Mouse (Mus musculus) cortical plate, adult 2 months (tissue): Measurements from ENCODE around the gene Foxp4. TPM values are rescaled to one million over a fixed set of nuclear protein-coding genes. Genes with fewer than 3 reads are reported as not detected.

ENCODE experiments used
- H3K27ac ChIP-seq: fragments of 200-500 bp; 2 replicates; pipeline ENCODE4 v1.5.1; 2012; ENCODE audit warnings: low read length, control low read depth, inconsistent platforms; ENCODE audit not compliant: insufficient read depth
- H3K4me1 ChIP-seq: fragments of 200-500 bp; 2 replicates; pipeline ENCODE4 v1.6.1; 2011; ENCODE audit warnings: low read length; ENCODE audit not compliant: control insufficient read depth, insufficient read depth
- H3K4me3 ChIP-seq: fragments of 200-500 bp; 2 replicates; pipeline ENCODE4 v1.5.1; 2011; ENCODE audit warnings: mild to moderate bottlenecking, low read length, control low read depth; ENCODE audit not compliant: insufficient read depth
- CTCF ChIP-seq: fragments of 200-500 bp; IDR thresholded peaks from 2 replicates; pipeline ENCODE4 v1.5.1; 2011; ENCODE audit warnings: mild to moderate bottlenecking, control low read depth, low read length; ENCODE audit not compliant: insufficient read depth; ENCODE audit errors: extremely low read depth
- POLR2A ChIP-seq: fragments of 200-500 bp; IDR thresholded peaks from 2 replicates; pipeline ENCODE4 v1.6.1; 2011; ENCODE audit warnings: mild to moderate bottlenecking, low read length, control low read depth; ENCODE audit not compliant: insufficient read depth; ENCODE audit errors: extremely low read depth
- polyA plus RNA-seq: library from polyadenylated mRNA; depleted of rRNA; stranded (reverse); fragments of >200 nt; gene quantifications from 2 replicates; pipeline ENCODE4 v1.2.3, GENCODE M21; 2012

Foxp4 gene
- polyA plus RNA-seq, 1 experiment: 48.1 TPM

DNA sequence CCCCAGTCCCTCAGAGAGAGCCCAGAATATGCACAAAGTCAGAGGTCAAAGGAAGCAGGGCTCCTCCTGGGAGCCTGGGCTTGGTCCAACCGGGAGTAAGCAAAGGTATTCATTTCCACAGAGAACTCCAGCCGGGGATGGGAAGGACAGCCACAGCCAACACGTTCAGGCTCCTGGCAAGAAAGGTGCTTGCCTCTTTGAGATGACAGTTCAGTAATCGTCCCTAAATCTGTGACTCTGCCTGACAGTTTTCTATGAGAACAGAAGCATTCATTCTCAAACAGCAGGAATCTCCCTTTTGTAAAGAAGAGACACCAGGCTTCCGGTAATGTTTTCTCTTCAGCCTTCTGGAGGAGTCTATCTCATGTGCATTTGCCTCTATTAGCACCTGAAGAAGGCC, 4.6 kb downstream of the Foxp4 start:
- Histone ChIP-seq H3K27ac (no peak overlapping the region), H3K4me1 (no peaks in the 10 kb centered on the region), H3K4me3 (no peak overlapping the region)
- TF ChIP-seq CTCF (no peak), POLR2A (no peak)

DNA sequence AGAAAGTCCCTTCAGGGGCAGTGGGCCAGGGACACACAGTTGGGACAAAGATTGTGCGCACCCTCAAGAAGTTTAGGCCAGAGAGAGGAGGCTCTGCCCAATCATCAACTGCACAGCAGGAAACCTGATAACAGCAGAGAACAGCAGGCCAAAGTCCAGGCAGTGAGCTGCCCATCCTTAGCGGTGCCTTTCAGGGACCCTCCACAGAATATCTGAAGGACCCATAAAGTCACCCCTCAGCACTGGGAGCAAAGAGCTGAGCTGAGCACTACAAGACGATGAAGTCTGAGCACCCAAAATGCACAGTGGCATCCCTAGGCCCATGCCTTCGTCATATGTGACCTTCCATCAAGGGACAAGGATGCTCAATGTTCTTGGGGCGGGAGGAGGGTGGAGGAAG, 6.5 kb downstream of the Foxp4 start:
- TF ChIP-seq CTCF (no peak), POLR2A (no peak)
- H3K27ac ChIP-seq: no peak overlapping the region
- H3K4me1 ChIP-seq: no peaks in the 10 kb centered on the region
- no peak overlapping the region for H3K4me3 ChIP-seq

DNA sequence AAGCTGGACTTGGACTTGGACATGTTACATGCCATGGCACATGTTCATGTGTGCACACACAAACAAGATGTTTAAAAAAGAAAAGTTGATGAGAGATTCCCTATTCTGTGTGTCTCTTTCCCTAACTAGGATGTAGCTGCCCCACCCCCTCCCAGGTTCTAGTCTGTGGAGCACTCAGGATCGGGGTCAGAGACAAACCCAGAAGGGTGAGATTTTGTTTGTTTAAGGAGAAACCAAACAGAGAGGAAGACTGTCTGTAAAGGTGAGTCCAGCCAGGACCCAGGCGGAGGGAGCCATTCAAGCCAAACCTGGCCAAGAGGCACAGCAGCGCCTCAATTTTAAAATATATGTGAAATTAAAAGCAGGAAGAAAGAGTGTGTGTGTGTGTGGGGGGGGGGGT, 7.2 kb downstream of the Foxp4 start:
- TF ChIP-seq POLR2A (no peak), CTCF (no peak)
- H3K4me1 ChIP-seq: no peaks in the 10 kb centered on the region
- no peak overlapping the region for H3K4me3 ChIP-seq
- no peak overlapping the region for H3K27ac ChIP-seq

- Histone ChIP-seq H3K27ac (no peak overlapping the region), H3K4me1 (no peaks in the 10 kb centered on the region), H3K4me3 (no peak overlapping the region)
- TF ChIP-seq POLR2A (no peak), CTCF (no peak)
Measured at GRCm38 (mm10) chr17:47914676-47915219, 9.7 kb downstream of the Foxp4 start.

GRCm38 (mm10) chr17:47909091-47910001, 15.1 kb downstream of the Foxp4 start:
- peak overlapping the region; percentile 20 for H3K4me3 ChIP-seq

DNA sequence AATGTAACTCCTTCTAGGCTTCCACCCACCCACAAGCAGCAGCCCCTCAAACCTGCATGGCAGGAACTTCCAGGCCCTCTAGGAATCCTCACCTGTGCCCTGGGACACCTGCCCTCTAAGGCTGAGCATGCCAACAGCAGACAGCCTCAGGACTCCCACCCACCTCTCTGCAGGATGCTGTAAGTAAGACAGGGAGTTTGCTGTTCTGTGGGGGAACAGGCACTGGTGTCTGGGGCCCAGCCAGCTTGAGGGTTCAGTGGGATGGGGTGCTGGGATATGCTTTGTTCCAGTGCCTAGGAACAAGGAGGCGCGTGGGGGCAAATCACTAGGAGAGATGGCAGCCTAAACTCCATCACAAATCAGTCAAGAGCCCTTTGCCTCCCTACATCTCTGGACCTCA, 16.4 kb downstream of the Foxp4 start:
- Histone ChIP-seq H3K4me3 (no peak overlapping the region), H3K27ac (no peak overlapping the region), H3K4me1 (no peaks in the 10 kb centered on the region)
- TF ChIP-seq POLR2A: no peak
- TF ChIP-seq CTCF: no peak

More at GRCm38 (mm10) chr17:47909091-47910001, 15.1 kb downstream of the Foxp4 start:
- TF ChIP-seq POLR2A (no peak), CTCF (no peak)
- no peak overlapping the region for H3K27ac ChIP-seq
- H3K4me1 ChIP-seq: no peaks in the 10 kb centered on the region

- no peak overlapping the region for H3K4me3 ChIP-seq
- TF ChIP-seq CTCF: no peak
- TF ChIP-seq POLR2A: no peak
- H3K27ac ChIP-seq: no peak overlapping the region
- no peaks in the 10 kb centered on the region for H3K4me1 ChIP-seq
Measured at GRCm38 (mm10) chr17:47907366-47907920, 17.0 kb downstream of the Foxp4 start.

- no peaks in the 10 kb centered on the region for H3K4me1 ChIP-seq
- no peak overlapping the region for H3K27ac ChIP-seq
- TF ChIP-seq CTCF (no peak), POLR2A (no peak)
- H3K4me3 ChIP-seq: no peak overlapping the region
Measured at GRCm38 (mm10) chr17:47903846-47904680, 20.4 kb downstream of the Foxp4 start.

DNA sequence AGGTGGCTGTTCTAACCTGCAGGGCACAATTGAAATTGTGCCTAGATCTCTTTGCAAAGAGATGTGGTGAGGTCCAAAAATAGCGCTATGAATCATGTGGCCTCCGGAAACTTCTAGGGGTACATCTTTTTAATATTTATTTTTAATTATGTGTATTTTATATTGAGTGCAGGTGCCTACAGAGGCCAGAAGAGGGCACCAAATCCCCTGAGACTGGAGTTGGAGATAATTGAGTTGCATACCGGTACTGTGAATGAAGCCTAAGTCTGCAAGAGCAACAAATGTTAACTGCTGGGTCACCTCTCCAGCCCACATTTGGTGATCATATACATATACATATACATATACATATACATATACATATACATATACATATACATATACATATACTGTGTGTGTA, 22.7 kb downstream of the Foxp4 start:
- no peak for TF ChIP-seq POLR2A
- peak; percentile 30; the same call in 1 of the 2 replicates for TF ChIP-seq CTCF
- H3K27ac ChIP-seq: no peak overlapping the region
- H3K4me3 ChIP-seq: no peak overlapping the region
- no peaks in the 10 kb centered on the region for H3K4me1 ChIP-seq

DNA sequence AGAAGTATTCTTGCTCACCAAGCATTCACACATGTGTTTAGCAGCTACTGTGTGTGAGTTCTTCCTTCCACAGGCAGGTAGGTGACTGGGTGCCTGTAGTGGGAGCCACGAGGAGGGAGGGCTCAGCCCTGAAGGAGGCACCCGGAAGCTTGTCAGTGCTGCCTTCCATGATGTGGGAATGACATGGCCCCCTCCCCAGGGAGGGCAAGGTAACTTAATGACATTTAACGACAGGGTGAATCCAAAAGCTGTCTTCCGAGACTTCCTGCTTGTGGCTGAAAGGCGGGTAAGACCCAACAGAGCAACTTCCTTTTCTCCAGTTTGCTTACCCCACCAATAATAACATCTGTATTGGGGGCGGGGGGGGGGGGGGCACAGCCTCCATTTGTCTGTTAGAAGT, 23.7 kb downstream of the Foxp4 start:
- TF ChIP-seq CTCF: no peak
- TF ChIP-seq POLR2A: no peak
- Histone ChIP-seq H3K4me3 (no peak overlapping the region), H3K4me1 (no peaks in the 10 kb centered on the region), H3K27ac (no peak overlapping the region)
